Mouse (Mus musculus): ENCODE results near the gene Kctd11.
A peak's percentile ranks its signal among the peaks of the same experiment; 100 is the strongest.
"Not testable (repeated sequence)": the region's sequence is repeated elsewhere in the genome, so short reads cannot be mapped to it uniquely, and the experiment has no call there.

Gene Kctd11

DNA sequence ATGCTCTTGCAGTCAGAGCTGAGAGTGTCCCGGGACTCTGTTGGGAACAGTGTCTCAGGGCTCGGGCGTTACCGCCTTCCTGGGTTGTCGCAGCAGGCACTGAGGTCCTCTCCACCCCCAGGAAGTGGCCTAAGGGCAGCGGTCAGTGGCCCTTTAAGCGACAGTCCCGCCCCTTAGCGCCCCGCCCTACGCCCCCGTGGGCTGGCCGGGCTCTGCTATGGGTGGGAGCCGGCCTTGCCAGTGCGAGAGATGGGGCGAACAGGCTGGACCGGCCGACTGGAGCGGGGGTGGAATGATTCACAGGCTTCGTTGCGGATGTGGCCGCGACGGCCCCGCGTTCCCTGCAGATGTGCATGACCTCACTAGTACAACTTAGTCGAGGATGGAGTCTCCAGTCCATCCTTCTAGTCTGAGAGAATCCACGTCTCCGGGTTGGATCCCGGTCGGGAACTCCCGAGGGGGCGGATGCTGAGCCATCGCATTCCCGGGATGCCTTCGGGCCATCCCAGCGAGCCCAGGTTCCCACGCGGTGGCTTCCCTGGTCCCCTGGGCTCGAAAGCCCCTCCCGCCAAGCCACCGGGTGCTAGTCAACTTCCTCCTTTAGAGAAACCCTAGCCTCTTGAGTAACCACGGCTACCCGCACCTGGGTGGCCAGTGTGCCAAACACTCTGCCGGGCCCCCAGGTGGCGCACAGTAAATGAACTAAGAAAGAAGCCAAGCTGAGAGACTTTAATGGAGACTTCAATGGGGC lies at the start of gene Kctd11:
Kctd11 (minus strand) TSS at position 554 of the 751 bp plus-strand sequence.
- peak; percentile 94 for DNase-seq

DNA sequence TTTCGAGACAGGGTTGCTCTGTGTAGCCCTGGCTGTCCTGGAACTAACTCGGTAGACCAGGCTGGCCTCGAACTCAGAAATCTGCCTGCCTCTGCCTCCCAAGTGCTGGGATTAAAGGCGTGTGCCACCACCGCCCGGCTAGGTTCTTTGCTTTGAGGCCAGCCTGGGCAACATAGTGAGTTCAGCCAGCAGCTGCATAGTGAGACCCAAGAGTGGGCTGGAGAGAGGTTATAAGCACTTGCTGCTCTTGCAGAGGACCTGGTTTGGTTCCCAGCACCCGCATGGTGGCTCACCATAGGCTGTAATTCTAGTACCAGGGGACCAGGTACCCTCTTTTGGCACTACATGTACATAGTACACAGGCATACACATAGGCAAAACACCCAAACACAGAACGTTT lies 49.0 kb upstream of the Kctd11 start:
- DNase-seq: not testable (repeated sequence)

DNA sequence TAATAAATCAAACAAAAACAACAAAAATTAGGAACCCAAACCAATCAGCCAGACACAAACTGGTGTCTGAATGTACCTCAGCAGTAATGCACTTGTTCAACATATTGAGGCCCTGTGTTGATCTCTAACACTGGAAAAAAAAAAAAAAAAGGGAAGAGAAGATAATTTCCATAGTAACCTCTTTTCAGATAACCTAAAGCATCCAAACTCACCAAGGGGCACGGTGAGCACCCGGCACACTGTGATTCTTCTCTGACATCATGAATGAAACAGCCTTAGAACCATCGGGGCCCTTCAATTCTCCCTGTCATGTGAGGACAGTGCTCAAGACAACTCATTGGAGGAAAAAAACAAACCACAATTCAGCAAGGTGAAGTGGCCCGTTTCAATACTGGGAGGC lies 48.5 kb upstream of the Kctd11 start:
- DNase-seq: no peak

DNA sequence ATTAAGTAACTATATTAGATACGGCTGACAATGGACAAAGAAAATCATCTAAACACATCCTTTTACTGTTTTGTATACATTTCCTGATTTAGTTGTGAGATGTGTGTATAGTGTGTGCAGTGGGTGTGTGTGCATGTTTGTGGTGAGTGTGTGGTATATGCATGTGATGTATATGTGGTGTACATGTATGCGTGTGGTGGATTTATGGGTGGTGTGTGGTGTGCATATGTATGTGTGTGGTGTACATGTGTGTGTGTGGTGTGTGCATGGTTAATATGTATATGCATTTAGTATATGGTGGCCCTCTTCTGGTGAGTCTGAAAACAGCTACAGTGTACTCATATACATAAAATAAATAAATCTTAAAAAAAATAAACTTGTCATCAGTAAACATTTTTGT lies 46.3 kb upstream of the Kctd11 start:
- DNase-seq: no peak

DNA sequence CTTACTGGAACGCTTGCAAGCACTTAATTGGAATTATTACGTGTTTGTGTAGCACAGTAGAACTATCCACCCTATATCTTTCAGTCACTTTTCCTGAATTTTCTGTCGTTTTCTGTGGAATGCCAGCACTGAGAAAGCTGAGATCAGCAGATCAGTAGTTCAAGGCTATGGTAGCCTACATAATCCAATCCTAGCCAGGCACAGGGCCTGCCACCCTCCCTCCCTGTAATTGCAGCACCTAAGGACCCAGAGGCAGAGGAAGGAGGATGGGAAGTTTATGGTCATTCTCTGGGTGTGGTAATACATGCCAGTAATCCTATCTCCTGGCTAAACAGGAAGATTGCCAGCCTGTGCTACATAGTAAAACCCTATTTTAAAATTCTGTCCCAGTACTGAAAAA lies 41.6 kb upstream of the Kctd11 start:
- no peak for DNase-seq

DNA sequence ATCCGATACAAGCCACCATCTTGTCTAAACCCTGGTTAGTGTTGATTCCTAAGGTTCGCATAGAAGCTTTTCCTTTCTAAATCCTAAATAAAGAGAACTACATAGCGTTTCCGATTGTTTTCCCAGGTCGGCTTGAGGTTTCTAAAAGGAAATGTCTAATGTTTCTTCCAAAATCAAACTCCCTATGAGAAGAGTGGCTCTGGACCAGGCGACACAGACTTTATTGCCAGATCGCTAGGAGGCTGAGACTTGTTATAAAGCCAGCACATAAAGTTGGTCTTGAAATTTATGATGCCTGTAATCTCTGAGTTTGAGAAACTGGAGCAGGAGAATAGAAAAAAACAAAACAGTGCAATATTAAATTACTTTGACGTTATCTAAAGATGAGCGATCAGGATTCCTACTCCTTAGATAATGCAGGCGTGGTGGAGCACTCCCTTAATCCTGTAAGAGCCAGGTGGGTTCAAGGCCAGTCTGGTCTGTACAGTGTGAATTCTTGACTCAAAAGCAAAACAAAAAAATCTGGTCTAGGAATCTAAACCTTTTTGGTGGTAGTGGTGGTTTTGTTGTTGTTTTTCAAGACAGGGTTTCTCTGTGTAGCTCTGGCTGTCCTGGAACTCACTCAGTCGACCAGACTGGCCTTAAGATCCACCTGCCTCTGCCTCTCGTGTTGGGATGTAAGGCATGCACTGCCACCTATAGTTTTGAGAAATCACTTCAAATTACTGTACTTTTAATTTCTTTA lies 41.0 kb upstream of the Kctd11 start:
- DNase-seq: peak; percentile 42

DNA sequence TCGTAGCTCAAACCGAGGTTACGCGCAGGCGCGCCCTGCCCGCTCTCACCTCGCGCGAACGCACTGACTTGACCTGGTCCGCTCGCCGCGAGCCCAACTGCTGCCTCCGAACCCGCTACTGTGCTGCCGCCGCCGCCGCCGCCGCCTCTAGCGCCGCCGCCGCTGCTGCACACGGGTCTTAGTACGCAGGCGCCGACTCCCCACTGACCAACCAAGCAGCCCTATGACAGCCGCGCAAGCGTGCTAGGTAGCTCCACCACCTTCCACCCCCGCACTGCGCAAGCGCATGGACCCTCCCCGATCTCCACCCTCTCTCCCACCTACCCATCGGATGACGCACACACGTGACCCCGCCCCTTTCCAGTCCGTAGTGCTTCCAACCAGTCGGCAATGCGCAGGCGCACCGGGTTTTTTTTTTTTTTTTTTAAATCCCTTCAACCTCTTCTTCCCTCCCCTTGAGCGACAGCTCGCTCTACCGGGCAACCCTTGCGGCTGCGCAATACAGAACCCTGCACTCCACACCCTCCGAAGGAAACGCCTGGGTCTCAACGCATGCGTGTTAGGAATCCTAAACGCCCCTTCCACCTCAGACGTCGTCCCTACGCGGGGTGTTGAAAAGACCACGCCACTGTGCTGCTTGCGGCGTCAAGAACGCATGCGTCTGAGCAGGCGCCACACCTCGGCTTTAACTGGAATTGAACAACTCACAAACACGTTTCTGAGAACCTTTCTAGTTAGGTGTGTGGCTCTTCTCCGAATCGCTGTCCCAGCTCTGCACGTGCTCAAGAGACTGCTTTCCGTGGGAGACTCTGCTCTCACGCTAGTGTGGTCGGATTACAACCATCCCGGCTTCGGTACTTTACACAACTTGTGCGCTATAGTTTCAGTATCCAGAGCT lies 40.2 kb upstream of the Kctd11 start, which contains the start of gene Eif5a:
Eif5a (minus strand) TSS at position 845 of the 898 bp plus-strand sequence.
- peak; percentile 100 for DNase-seq

DNA sequence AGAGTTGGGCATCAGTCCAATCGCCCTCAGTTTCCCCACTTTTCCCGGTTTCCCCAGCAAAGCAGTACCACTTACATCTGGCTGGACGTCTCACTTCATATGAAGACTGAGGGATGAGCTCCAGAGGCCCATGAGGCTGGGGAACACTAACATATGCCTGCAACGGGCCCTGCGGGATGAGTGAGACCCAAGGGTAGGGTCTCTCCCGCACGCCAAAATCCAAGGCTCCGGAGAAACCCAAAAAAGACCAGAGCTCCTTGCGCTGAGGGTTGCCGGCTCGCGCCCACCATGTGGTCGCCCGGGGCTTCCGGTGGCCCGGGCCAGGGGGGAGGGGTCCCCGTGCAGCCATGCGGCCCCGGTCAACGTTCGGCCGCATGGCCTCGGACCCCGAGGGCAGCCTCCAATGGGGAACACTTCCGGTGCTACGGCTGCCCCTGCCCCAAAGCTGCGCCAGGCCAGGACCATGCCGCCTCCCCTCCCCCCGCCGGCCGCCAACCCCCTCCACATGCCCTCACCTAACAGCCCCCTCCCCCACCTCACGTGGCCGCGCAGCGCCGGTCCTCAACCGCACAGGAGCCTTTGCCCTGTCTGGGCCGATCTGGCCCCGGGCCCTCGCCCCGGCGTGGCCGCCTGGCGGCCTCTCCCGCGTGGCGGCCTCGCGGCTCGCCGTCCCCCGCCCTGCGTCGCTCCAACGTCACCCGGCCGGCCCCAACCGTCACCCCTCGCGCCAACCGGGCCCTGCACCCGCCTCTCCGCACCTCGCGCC lies 39.2 kb upstream of the Kctd11 start:
- peak; percentile 69 for DNase-seq

DNA sequence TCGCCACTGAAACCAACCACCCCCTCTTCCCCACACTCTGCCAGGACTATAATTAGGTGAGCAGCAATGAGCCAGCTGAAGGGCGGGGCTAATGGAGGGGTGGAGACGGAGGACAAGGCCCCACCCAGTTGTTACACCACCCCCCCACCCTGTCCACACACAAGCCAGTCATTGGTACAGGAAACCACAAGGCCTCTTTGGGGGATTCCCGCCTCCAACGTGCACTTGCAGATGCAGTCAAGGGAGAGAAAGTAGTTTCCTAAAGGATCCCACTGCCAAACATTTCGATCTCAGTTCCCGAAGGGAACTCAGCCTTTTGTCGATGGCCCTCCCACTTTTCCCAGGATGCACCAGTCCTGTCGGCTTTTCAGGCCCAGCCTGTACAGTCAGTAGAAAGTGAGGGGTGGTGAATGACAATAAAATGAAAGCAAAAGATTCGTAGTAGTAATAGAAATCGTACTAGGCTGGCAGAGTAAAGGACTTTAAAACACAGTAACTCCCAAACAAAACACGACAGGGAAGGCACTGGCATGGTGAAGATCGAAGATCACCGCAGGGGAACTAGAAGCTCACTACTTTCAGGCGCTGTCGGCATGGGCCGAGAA lies 38.6 kb upstream of the Kctd11 start:
- DNase-seq: peak; percentile 90

DNA sequence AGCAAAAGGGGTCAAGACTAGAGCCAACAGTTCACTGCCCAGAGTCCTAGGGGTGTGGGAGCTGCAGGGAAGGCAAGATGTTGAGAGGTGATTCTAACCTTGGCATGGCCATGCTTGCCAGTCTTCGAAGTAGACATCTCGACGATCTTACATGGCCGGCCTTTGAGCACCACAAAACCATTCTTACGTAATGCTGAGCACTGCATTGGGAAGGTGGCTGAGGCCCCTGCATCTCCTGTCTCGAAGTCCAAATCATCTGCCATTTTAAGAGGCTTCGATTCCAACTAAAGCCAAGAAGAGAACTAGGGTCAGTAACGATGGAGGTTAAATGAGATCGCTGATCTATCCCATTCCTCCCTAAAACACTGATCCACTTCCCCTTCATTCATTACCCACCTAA lies 37.8 kb upstream of the Kctd11 start:
- DNase-seq: no peak

DNA sequence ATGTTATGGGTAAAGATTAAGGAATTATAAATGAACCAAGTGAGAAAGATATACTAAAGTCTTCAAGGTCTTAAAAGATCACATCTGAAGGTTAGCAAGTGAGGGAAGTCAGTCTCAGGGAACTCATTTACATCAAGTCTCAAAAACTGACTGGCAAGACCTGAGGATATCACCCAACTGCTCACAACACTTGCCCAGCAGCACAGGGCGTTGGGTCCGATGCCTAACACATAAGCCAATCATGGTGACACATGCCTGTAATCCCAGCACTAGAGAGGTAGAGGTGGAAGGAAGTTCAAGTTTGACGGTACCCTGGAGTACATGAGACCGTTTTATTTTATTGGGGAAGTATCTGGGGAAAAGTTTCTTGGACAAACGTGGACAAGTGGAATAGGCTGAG lies 36.9 kb upstream of the Kctd11 start:
- DNase-seq: no peak

DNA sequence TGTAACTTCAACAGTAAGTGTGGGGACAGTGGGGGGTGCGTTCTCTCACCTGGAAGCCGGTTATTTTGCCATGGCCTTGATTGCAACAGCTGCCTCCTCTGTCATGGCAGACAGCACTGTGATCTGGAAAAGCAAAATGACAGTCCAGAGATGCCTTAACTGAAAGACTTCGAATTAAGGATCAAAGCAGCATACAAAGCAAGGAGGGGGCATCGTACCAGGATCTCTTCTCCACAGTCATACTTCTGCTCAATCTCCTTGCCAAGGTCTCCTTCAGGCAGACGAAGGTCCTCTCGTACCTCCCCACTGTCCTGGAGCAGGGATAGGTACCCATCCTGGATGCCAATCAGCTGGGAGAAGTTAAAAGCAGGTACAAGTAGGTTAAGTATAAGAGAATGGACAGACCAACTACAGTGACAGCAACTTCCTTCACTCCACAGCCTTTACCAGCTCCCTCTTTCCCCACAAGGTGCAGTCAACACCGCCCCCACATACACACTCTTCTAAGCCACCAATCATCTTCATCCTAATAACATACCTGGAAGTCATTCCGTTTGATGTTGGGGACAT lies 36.3 kb upstream of the Kctd11 start:
- no peak for DNase-seq

DNA sequence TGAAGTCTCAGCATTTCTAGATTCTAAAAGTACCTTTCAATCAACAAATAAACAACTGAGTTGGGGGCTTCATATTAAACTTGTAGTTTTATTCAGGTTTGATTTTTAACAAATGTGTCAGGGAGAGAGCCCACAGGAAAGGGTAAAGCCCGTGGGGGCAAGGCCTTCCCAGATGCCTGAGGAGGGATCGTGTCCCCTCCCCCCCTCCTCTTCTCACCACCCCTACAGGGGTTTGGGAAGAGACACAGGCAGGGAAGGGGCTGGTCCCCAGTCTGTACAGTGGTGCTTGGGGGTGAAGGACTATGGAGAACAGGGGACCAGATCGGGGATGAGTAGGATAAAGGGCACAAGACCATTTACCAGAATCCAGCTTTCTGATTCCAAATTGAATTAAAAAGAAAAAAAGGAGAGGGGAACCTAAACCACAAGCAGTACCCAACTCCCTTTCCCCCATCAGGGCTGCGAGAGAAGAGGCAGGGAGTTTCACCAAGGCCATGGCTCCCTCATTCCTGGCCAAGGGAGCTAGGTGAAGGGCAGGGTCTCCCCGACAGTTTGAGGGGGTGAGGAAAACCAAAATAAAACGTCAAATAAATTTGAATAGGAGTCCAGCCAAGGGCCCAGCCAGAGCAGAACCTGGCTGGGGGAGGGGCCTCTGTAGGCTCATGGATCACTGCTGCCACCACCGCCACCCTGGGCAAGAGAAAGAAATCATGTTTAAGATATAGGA lies 35.6 kb upstream of the Kctd11 start:
- DNase-seq: not testable (repeated sequence)

DNA sequence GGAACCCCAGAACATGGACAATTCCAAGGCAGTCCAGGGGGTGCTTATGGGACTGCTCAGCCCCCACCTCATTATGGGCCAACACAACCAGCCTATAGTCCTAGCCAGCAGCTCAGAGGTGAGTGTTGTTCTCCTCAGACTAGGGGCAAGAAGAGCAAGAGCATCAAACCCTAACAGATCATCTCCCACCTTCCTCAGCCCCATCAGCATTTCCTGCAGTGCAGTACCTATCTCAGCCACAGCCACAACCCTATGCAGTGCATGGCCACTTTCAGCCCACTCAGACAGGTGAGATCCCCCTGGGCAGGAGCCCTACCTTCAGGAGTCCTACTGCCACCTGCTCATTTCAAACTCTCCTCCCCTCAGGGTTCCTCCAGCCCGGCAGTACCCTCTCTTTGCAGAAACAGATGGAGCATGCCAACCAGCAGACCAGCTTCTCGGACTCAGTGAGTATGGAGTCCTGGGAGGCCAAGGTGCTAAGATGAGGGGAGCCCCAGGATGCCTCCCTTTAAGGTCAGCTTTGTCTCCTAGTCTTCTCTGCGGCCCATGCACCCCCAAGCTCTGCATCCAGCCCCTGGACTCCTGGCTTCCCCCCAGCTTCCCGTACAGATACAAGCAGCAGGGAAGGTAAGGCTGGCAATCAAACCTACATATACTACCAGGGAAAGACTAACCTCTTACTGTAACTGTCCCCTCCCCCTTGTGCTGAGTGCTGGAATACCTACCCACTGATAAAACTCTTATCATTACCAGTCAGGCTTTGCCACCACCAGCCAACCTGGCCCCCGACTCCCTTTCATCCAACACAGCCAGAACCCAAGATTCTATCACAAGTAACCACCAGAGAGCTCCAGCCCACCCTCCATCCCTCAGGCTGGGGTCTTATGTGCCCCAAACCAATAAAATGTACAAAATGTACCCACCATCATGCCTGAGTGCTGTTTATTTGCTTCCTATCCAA lies 34.7 kb upstream of the Kctd11 start:
- DNase-seq: no peak

DNA sequence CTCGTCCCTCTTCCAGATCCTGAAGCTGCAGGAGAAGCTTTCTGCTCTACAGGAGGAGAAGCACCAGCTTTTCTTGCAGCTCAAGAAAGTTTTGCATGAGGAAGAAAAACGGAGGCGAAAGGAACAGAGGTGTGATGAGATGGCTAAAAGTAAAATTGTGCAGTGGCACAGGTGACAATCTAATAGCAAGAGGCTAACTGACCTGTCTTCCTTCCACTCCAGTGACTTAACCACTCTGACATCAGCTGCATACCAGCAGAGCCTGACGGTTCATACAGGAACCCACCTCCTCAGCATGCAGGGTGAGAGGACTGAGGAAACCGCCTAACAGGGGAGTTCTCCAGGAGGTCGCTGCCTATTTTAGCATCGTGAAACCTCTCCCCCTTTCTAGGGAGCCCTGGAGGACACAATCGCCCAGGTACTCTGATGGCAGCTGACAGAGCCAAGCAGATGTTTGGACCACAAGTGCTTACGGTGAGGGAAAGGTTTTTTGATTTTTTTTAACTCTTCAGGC lies 33.8 kb upstream of the Kctd11 start:
- no peak for DNase-seq

DNA sequence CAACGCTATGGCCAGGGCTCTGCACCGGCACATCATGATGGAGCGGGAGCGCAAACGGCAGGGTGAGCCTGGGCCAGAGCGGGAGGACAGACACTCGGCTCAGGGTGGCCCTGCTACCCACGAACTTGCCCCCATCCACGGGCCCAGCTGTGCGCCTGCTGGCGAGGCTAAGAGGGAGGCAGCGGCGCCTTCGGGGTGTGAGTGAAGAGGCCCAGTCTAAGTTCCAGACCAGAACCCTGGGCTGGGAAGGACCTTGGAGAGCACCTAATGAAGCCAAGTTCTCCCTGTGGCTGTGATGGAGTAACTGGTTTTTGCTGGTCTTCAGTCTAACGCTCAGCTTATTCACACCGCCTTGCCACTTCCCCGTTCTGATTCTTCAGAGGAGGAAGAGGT lies 33.2 kb upstream of the Kctd11 start:
- DNase-seq: no peak

DNA sequence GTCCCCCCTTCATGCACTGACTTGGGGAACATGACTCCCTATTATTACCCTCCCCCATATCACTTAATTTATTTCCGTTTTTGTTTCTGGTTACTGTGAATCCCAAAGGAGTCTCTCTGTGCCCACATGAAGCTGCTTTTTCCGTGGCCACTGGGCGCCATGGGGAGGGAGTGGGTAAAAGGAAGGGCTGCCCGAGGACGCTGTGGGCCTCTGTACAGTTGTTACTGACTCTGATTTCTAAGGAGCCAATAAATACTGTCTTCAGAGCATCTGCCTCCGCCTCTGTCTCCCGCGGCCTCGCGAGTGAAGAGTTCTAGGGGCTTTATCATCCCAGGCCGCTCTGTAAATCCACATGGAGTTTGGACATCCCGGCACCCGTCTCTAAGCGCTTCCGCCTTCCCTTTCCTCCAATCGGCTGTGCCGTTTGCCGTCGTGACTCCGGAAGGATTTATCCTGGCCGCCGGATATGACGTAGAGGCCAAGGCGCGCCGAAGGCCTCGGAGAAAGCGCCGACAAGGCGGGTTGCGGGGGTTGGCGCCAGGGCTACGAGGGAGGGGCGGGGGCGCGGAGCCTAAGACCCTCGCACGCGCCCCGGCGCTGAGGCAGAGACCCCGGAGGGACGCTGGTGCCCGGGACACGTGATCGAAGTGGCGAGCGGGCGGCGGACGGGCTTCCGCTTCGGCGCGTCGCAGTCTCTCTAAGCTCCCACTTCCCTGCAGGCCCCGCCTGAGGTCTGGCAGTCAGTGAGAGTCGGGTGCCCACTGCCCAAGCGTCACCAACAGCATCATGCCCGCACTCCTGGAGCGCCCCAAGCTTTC lies 32.6 kb upstream of the Kctd11 start, which contains the start of gene Gps2:
Gps2 (plus strand) TSS at position 335 of the 818 bp plus-strand sequence.
- DNase-seq: peak; percentile 93

DNA sequence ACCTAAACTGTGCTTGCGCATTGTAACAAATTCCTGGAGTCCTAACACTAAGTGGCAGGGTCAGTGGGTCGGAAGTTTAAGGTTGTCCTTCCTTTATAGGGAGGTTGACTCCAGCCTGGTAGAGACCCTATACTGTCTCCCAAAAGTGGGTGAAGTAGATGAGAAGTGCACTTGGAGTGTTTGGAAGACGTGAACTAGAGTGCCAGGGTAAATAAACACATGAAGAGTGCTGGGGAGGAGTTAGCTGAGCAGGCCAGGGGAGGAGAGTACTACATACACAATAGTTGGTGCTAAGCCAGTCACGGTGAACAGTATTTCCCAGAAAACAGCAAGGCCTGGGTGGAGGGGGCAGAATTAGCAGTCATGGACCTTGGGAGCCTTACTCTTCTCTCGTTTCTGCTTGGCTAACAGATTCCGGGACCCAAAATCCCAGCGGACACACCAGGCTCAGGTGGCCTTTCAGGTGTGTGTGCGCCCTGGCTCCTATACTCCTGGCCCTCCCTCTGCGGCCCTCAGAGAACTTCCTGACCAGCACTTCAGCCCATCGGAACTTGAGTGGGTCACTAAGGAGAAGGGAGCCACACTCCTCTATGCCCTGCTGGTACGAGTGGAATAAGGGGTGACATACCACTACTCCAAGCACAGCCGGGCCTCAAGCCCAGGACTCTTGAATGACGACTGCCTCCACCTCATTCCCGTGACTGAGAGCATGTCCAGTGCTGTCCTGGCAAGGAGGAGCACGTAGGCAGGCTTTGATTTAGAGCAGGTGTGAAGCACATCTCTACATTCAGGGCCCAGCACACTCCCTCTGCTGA lies 31.7 kb upstream of the Kctd11 start:
- DNase-seq: no peak
